In the genomic region with DNA sequence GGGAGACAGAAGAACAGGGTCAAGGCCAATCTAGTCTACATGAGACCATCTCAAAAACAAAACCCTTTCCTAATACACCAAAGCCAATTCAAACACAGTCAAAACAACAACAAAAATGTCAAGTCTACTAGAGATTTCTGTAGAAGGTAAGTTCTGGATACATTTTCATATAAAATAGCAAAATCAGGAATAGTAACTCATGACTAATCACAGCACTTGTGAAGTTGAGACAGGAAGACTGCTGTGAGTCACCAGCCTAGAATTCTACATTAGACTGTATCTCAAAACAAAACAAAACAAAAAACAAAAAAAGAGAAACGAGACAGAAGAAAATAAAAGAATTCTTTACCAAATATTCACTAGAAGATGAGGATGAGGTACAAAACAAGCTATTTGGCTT, we compare ENCODE assay signal across 21 mouse cellular contexts. TPM values are rescaled to one million over a fixed set of nuclear protein-coding genes. Genes with fewer than 3 reads are reported as not detected.
DNase-seq lines count a peak whose midpoint lies in the region; ATAC-seq and TF ChIP-seq lines count a peak whose summit lies in the region.
"Had no signal": no experiment of that assay in that cellular context is flagged by ENCODE, and none has a peak within 500 bp of the region (broad histone marks: within the 10 kb centered on the region; RNA-seq: fewer than 3 reads in every experiment).

No protein-coding gene starts in this region.

- intact Hi-C loops in heart, postnatal 36 days (cut with DNase I): no loop called here

- H3K27ac ChIP-seq in embryonic fibroblast, embryonic 13.5 days (ENCODE audit: insufficient read depth, low read length): peak overlapping the region; percentile 85
- H3K27ac ChIP-seq: heart, embryonic 15.5 days; hindbrain, embryonic 15.5 days had no signal

- no peak for ATAC-seq in activated CD4-positive, CD25-positive, alpha-beta regulatory T cell, adult 4 months
- ATAC-seq: forebrain, embryonic 14.5 days; forebrain, postnatal 0 days; intestine, postnatal 0 days had no signal

- no peak for TF ChIP-seq CTCF in embryonic fibroblast, embryonic 13.5 days (IDR thresholded peaks at IDR 0.05; ENCODE audit: borderline replicate concordance, insufficient read depth, low read length)

- TF ChIP-seq POLR2A in embryonic fibroblast, embryonic 13.5 days (IDR thresholded peaks at IDR 0.05; ENCODE audit: low read depth, low read length): no peak

- H3K4me3 ChIP-seq in embryonic fibroblast, embryonic 13.5 days (ENCODE audit: insufficient read depth, low read length): no peak overlapping the region
- H3K4me3 ChIP-seq: heart, embryonic 12.5 days; heart, embryonic 15.5 days; hindbrain, embryonic 15.5 days had no signal

- peaks cover 17% of the 10 kb centered on the region for H3K4me1 ChIP-seq in embryonic fibroblast, embryonic 13.5 days (ENCODE audit: control insufficient read depth, insufficient read depth, low read length)
- H3K4me1 ChIP-seq: heart, embryonic 12.5 days; heart, embryonic 15.5 days; hindbrain, embryonic 15.5 days had no signal

- DNase-seq in 3T3-L1 (ENCODE audit: low read depth, low spot score): peak; percentile 91
- DNase-seq in Muller cell, postnatal 12 days (ENCODE audit: inconsistent ontology term): peak; percentile 81
- DNase-seq in heart, postnatal 36 days: no peak
- no peak for DNase-seq in lung, adult 18-20 months
- DNase-seq: adrenal gland, adult 8-10 months; adrenal gland, postnatal 25 days; cerebellum, adult 18-20 months; cerebellum, adult 9-10 months; cerebellum, postnatal 14 days; forebrain, postnatal 0 days; gastrocnemius, postnatal 25 days; heart, adult 18-20 months; heart, postnatal 10 days; heart, postnatal 4 days had no signal

RNA-seq across cellular contexts. Expression of gene Il34, which starts 19.1 kb away (rescaled TPM):
- 2.7 and 5.0 TPM in 2 replicates for polyA plus RNA-seq in embryonic fibroblast, embryonic 13.5 days (2011; ENCODE audit: insufficient read length, low read depth, missing spikeins)
- not detected for polyA plus RNA-seq in activated CD4-positive, CD25-positive, alpha-beta regulatory T cell, adult 4 months (2017; shearing (Covaris generic))
- total RNA-seq in heart, postnatal 36 days (2021): 1 to 10 TPM; 4.3 to 6.9 TPM

RNA-seq across cellular contexts. Expression of gene Cog4, which starts 21.5 kb away (rescaled TPM):
- polyA plus RNA-seq in embryonic fibroblast, embryonic 13.5 days (2011; ENCODE audit: insufficient read length, low read depth, missing spikeins): 44.9 and 49.1 TPM in 2 replicates
- polyA plus RNA-seq in activated CD4-positive, CD25-positive, alpha-beta regulatory T cell, adult 4 months (2017; shearing (Covaris generic)): 10 to 100 TPM; 52.3 to 53.6 TPM
- 10 to 100 TPM; 74.3 to 78.3 TPM for total RNA-seq in heart, postnatal 36 days (2021)

RNA-seq across cellular contexts. Expression of gene Sf3b3, which starts 21.7 kb away (rescaled TPM):
- 113 and 124 TPM in 2 replicates for polyA plus RNA-seq in embryonic fibroblast, embryonic 13.5 days (2011; ENCODE audit: insufficient read length, low read depth, missing spikeins)
- 10 to 100 TPM; 79.7 to 89.2 TPM for polyA plus RNA-seq in activated CD4-positive, CD25-positive, alpha-beta regulatory T cell, adult 4 months (2017; shearing (Covaris generic))
- 10 to 100 TPM; 37.3 to 39.1 TPM for total RNA-seq in heart, postnatal 36 days (2021)

Comparison
In these comparisons a context has a peak if more than half of its experiments do, and no peak if none do; other contexts are left out.
1. DNase-seq: peak in 3T3-L1 (single experiment) and Muller cell, postnatal 12 days (single experiment); none in heart, postnatal 36 days (0 of 2) and lung, adult 18-20 months (0 of 2).